Mouse (Mus musculus) spleen, adult 2 months (tissue): ENCODE results near the gene Pde3a. TPM values are rescaled to one million over a fixed set of nuclear protein-coding genes. Genes with fewer than 3 reads are reported as not detected.

Source experiments
- DNase-seq, 2 experiments: peaks; one replicate each; pipeline versions ENCODE4 v3.0.0 to v3.0.0-alpha.2; 2012 to 2021; ENCODE audit warnings: low spot score in 2 of 2, low read depth in 1 of 2
- H3K27ac ChIP-seq: fragments of 200-500 bp; 2 replicates; pipeline ENCODE4 v1.5.1; 2012; ENCODE audit warnings: low read length, inconsistent platforms; ENCODE audit not compliant: insufficient read depth
- H3K27me3 ChIP-seq: fragments of 200-500 bp; 2 replicates; pipeline ENCODE4 v1.6.1; 2012; ENCODE audit warnings: mild to moderate bottlenecking, moderate library complexity, low read length, inconsistent platforms; ENCODE audit not compliant: control insufficient read depth, insufficient read depth
- H3K36me3 ChIP-seq: fragments of 200-500 bp; 2 replicates; pipeline ENCODE4 v1.6.1; 2012; ENCODE audit warnings: mild to moderate bottlenecking, low read length, inconsistent platforms; ENCODE audit not compliant: control insufficient read depth, insufficient read depth
- H3K4me1 ChIP-seq: fragments of 200-500 bp; 2 replicates; pipeline ENCODE4 v1.6.1; 2011; ENCODE audit warnings: inconsistent platforms; ENCODE audit not compliant: control insufficient read depth, insufficient read depth, insufficient read length
- H3K4me3 ChIP-seq: fragments of 200-500 bp; 2 replicates; pipeline ENCODE4 v1.5.1; 2011; ENCODE audit warnings: mild to moderate bottlenecking, inconsistent platforms; ENCODE audit not compliant: insufficient read depth, insufficient read length; ENCODE audit errors: extremely low read depth
- CTCF ChIP-seq: fragments of 200-500 bp; IDR thresholded peaks from 2 replicates; pipeline ENCODE4 v1.5.1; 2011; ENCODE audit warnings: mild to moderate bottlenecking, inconsistent platforms; ENCODE audit not compliant: insufficient read depth, insufficient read length, insufficient replicate concordance; ENCODE audit errors: extremely low read depth
- POLR2A ChIP-seq: fragments of 200-500 bp; IDR thresholded peaks from 2 replicates; pipeline ENCODE4 v1.6.1; 2011; ENCODE audit warnings: low read depth, low read length, inconsistent platforms
- WGBS: fragments of 180-500 bp; shearing (Covaris S2); methylation state at CpG from one replicate; pipeline ENCODE4 v1.1.7; 2018; 5-methylcytosine and 5-hydroxymethylcytosine counted together
- polyA plus RNA-seq: library from polyadenylated mRNA; depleted of rRNA; stranded (reverse); fragments of >200 nt; gene quantifications from 2 replicates; pipeline ENCODE4 v1.2.3, GENCODE M21; 2012

Gene Pde3a
- polyA plus RNA-seq, 1 experiment = 4.8 TPM

DNA sequence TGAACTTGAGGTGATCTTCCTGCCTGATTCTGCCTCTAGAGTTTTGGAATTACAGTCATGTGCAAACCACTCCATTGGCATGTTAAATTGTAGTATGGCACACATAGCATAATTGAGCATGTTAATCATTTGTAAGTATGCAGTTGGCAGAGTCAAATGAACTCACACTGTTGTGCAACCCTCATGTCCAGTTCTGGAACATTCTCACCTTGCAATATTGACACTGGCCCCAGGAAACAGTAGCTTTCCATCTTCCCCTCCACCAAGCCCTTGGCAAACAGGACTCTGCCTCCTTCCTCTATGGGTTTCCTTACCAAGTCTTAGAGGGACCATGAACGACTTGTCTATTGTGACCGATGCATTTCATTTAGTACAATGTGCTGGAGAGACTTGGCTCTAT lies 42.1 kb downstream of the Pde3a start:
- Histone ChIP-seq H3K27ac (no peak overlapping the region), H3K27me3 (no peaks in the 10 kb centered on the region), H3K4me3 (no peak overlapping the region), H3K36me3 (no peaks in the 10 kb centered on the region), H3K4me1 (no peaks in the 10 kb centered on the region)
- WGBS = 92% methylated on average over 2 of the region's 2 CpGs
- no peak for DNase-seq
- TF ChIP-seq CTCF (no peak), POLR2A (no peak)

DNA sequence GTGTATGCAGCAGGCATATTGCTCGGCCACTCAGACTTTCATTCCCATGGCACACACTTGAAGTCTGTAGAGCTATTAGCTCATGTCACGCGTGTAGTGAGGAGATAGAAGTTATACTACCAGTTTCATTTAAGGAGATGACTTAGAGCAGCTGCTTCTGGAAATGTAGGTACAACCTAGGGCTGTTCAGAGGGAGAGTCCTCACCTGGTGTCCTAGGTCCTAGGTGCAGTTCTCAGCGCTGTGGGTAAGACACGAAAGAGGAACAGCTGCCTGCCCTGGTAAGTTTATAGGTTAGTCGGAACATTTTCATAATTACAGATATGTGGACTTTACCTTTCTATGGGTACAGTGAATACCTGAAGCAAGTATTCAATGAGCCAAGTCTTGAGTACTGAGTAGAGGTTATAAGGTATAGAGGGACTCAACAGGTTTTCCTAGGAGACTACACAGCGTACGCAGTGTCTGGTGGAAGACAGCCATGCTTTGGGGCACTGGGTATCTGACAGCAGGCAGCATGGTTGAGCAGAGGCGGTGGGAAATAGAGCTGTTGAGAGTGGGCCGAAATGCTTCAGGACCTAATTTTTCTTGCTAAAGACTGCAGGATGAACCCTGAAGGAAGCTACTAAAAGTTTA lies 43.9 kb downstream of the Pde3a start:
- H3K4me3 ChIP-seq = no peak overlapping the region
- no peaks in the 10 kb centered on the region for H3K4me1 ChIP-seq
- TF ChIP-seq POLR2A (no peak), CTCF (no peak)
- WGBS = 92% methylated on average over 10 of the region's 10 CpGs
- no peaks in the 10 kb centered on the region for H3K27me3 ChIP-seq
- no peaks in the 10 kb centered on the region for H3K36me3 ChIP-seq
- DNase-seq = no peak
- H3K27ac ChIP-seq = no peak overlapping the region

GRCm38 (mm10) chr6:141293460-141293853 lies 44.4 kb downstream of the Pde3a start:
- Histone ChIP-seq H3K27me3 (no peaks in the 10 kb centered on the region), H3K4me1 (no peaks in the 10 kb centered on the region), H3K4me3 (no peak overlapping the region), H3K27ac (no peak overlapping the region), H3K36me3 (no peaks in the 10 kb centered on the region)
- 88% methylated on average over 2 of the region's 2 CpGs for WGBS
- no peak for DNase-seq
- TF ChIP-seq CTCF = no peak
- no peak for TF ChIP-seq POLR2A

- Histone ChIP-seq H3K27me3 (no peaks in the 10 kb centered on the region), H3K36me3 (no peaks in the 10 kb centered on the region), H3K4me1 (no peaks in the 10 kb centered on the region), H3K4me3 (no peak overlapping the region), H3K27ac (no peak overlapping the region)
- no peak for TF ChIP-seq POLR2A
- no peak for TF ChIP-seq CTCF
- 4% methylated on average over 3 of the region's 3 CpGs for WGBS
- DNase-seq = no peak
Observed at GRCm38 (mm10) chr6:141295264-141295663, 46.2 kb downstream of the Pde3a start.

GRCm38 (mm10) chr6:141301750-141302748 lies 53.0 kb downstream of the Pde3a start:
- no peak for TF ChIP-seq CTCF
- TF ChIP-seq POLR2A = no peak
- no peaks in the 10 kb centered on the region for H3K4me1 ChIP-seq

GRCm38 (mm10) chr6:141302842-141303241 lies 53.8 kb downstream of the Pde3a start:
- DNase-seq = no peak
- no peaks in the 10 kb centered on the region for H3K4me1 ChIP-seq
- TF ChIP-seq POLR2A (no peak), CTCF (no peak)
- no peaks in the 10 kb centered on the region for H3K27me3 ChIP-seq
- WGBS = 86% methylated on average over 4 of the region's 4 CpGs
- no peak overlapping the region for H3K27ac ChIP-seq
- no peak overlapping the region for H3K4me3 ChIP-seq
- no peaks in the 10 kb centered on the region for H3K36me3 ChIP-seq

More at GRCm38 (mm10) chr6:141301750-141302748, 53.0 kb downstream of the Pde3a start:
- Histone ChIP-seq H3K27ac (no peak overlapping the region), H3K4me3 (no peak overlapping the region), H3K36me3 (no peaks in the 10 kb centered on the region), H3K27me3 (no peaks in the 10 kb centered on the region)
- no peak for DNase-seq
- 93% methylated on average over 14 of the region's 14 CpGs for WGBS

GRCm38 (mm10) chr6:141307326-141307725 lies 58.3 kb downstream of the Pde3a start:
- Histone ChIP-seq H3K27ac (no peak overlapping the region), H3K4me3 (no peak overlapping the region), H3K27me3 (no peaks in the 10 kb centered on the region), H3K4me1 (no peaks in the 10 kb centered on the region), H3K36me3 (no peaks in the 10 kb centered on the region)
- DNase-seq = no peak
- 21% methylated on average over 1 of the region's 1 CpGs for WGBS
- TF ChIP-seq CTCF (no peak), POLR2A (no peak)
